Mouse (Mus musculus): ENCODE measurements around the gene Olfr959. TPM values are rescaled to one million over a fixed set of nuclear protein-coding genes. Genes with fewer than 3 reads are reported as not detected.

The Olfr959 gene
- polyA plus RNA-seq (2015; fragmentation: Nextera tagmentation; extraction: Ambion mirVana): not detected in 2 replicates

GRCm38 (mm10) chr9:39575469-39575868 lies at the start of gene Olfr959:
Gene Olfr959, minus strand, starts transcription at chr9:39575569.
- Histone ChIP-seq H3K36me3 (no peaks in the 10 kb centered on the region), H3K9ac (no peak within 1 kb of the TSS), H3K27ac (no peak within 1 kb of the TSS), H3K9me3 (no peaks in the 10 kb centered on the region), H3K4me1 (no peaks in the 10 kb centered on the region), H3K27me3 (no peaks in the 10 kb centered on the region), H3K4me2 (no peak within 1 kb of the TSS), H3K4me3 (no peak within 1 kb of the TSS)
- WGBS: 73% methylated on average over 3 of the region's 3 CpGs
- ATAC-seq (ENCODE audit: borderline replicate concordance, extremely low read depth, low FRiP score, low TSS enrichment): no peak

GRCm38 (mm10) chr9:39624711-39625110 lies 49.3 kb upstream of the Olfr959 start:
- Histone ChIP-seq H3K4me2 (no peak overlapping the region), H3K4me1 (no peaks in the 10 kb centered on the region), H3K27me3 (no peaks in the 10 kb centered on the region), H3K9me3 (no peaks in the 10 kb centered on the region), H3K9ac (no peak overlapping the region), H3K4me3 (no peak overlapping the region), H3K27ac (no peak overlapping the region), H3K36me3 (no peaks in the 10 kb centered on the region)
- 61% methylated on average over 2 of the region's 2 CpGs for WGBS
- ATAC-seq (ENCODE audit: borderline replicate concordance, extremely low read depth, low FRiP score, low TSS enrichment): no peak

GRCm38 (mm10) chr9:39623783-39624182 lies 48.4 kb upstream of the Olfr959 start:
- Histone ChIP-seq H3K36me3 (no peaks in the 10 kb centered on the region), H3K9ac (no peak overlapping the region), H3K27me3 (no peaks in the 10 kb centered on the region), H3K27ac (no peak overlapping the region), H3K4me1 (no peaks in the 10 kb centered on the region), H3K9me3 (no peaks in the 10 kb centered on the region), H3K4me3 (no peak overlapping the region), H3K4me2 (no peak overlapping the region)
- WGBS: 88% methylated on average over 3 of the region's 3 CpGs
- no peak for ATAC-seq (ENCODE audit: borderline replicate concordance, extremely low read depth, low FRiP score, low TSS enrichment)

DNA sequence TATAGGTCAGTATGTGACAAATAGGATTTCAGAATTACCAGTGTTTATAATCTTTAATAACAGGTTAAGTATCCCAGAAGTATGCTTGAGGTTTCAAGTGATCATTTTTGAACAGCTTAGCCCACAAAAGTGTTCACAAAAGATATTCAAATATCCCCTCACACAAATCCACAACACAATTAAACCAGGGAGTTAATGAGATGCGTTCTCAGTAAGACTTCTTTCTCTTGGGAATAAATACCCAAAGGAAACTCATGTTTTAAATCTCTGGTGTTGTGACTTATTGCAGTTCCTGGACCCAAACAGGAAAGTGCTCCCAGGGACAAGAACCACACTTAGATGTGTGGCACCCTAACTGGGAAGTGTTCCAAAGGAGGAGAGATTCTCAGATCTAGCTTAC lies 45.7 kb upstream of the Olfr959 start, which contains the start of gene Olfr960:
Gene Olfr960 (plus strand): TSS at position 301 of the 400 bp plus-strand sequence.
- H3K4me1 ChIP-seq: no peaks in the 10 kb centered on the region
- no peak within 1 kb of the TSS for H3K9ac ChIP-seq
- H3K4me2 ChIP-seq: no peak within 1 kb of the TSS
- no peaks in the 10 kb centered on the region for H3K27me3 ChIP-seq
- no peak within 1 kb of the TSS for H3K27ac ChIP-seq
- H3K9me3 ChIP-seq: no peaks in the 10 kb centered on the region
- no peak within 1 kb of the TSS for H3K4me3 ChIP-seq
- WGBS: 76% methylated on average over 1 of the region's 1 CpGs
- no peaks in the 10 kb centered on the region for H3K36me3 ChIP-seq
- no peak for ATAC-seq (ENCODE audit: borderline replicate concordance, extremely low read depth, low FRiP score, low TSS enrichment)

- no peak overlapping the region for H3K9ac ChIP-seq
- no peaks in the 10 kb centered on the region for H3K4me1 ChIP-seq
- ATAC-seq (ENCODE audit: borderline replicate concordance, extremely low read depth, low FRiP score, low TSS enrichment): no peak
- no peak overlapping the region for H3K4me3 ChIP-seq
- H3K27ac ChIP-seq: no peak overlapping the region
- no peaks in the 10 kb centered on the region for H3K36me3 ChIP-seq
- WGBS: 67% methylated on average over 1 of the region's 1 CpGs
- no peaks in the 10 kb centered on the region for H3K9me3 ChIP-seq
- H3K4me2 ChIP-seq: no peak overlapping the region
- H3K27me3 ChIP-seq: no peaks in the 10 kb centered on the region
Observed at GRCm38 (mm10) chr9:39611953-39612352, 36.6 kb upstream of the Olfr959 start.

GRCm38 (mm10) chr9:39610355-39610754 lies 35.0 kb upstream of the Olfr959 start, which contains the start of gene Olfr148:
Gene Olfr148, plus strand, starts transcription at chr9:39610655.
- 76% methylated on average over 3 of the region's 3 CpGs for WGBS
- no peaks in the 10 kb centered on the region for H3K4me1 ChIP-seq

GRCm38 (mm10) chr9:39608497-39608896 lies 33.1 kb upstream of the Olfr959 start:
- Histone ChIP-seq H3K9me3 (no peaks in the 10 kb centered on the region), H3K27me3 (no peaks in the 10 kb centered on the region), H3K9ac (no peak overlapping the region), H3K4me2 (no peak overlapping the region), H3K4me1 (peaks cover 6% of the 10 kb centered on the region; the same call in 1 of the 2 replicates), H3K27ac (no peak overlapping the region), H3K36me3 (no peaks in the 10 kb centered on the region), H3K4me3 (no peak overlapping the region)
- no peak for ATAC-seq (ENCODE audit: borderline replicate concordance, extremely low read depth, low FRiP score, low TSS enrichment)

More at GRCm38 (mm10) chr9:39610355-39610754, 35.0 kb upstream of the Olfr959 start, which contains the start of gene Olfr148:
- Histone ChIP-seq H3K36me3 (no peaks in the 10 kb centered on the region), H3K9ac (no peak within 1 kb of the TSS), H3K27ac (no peak within 1 kb of the TSS), H3K4me3 (no peak within 1 kb of the TSS), H3K4me2 (no peak within 1 kb of the TSS), H3K9me3 (no peaks in the 10 kb centered on the region), H3K27me3 (no peaks in the 10 kb centered on the region)
- ATAC-seq (ENCODE audit: borderline replicate concordance, extremely low read depth, low FRiP score, low TSS enrichment): no peak

DNA sequence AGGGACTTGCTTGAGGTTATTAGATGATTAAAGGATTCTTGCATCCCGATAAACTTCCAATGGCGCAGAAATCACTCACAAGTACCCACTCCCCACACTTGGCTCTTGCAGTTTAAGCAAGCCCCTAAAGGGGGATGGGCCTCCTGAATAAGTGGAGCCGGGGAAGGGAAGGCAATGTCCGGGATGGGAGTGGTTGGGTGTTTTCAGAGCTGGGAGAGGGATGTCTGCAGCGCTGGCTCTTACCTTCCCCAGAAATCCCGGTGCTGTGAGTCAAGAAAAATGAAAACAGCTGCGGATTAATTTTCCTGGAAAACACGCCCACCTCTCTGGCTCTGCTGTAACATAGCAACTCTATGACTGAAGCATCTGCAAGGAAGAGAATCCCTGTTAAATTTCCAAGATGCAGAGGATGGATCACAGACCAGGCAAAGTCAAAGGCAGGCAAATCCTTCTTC lies 28.7 kb upstream of the Olfr959 start, which contains the start of gene AW551984:
Gene AW551984 (minus strand): TSS at position 405 of the 455 bp plus-strand sequence.
- under 1% methylated on average over 8 of the region's 8 CpGs for WGBS
- Histone ChIP-seq H3K27ac (no peak within 1 kb of the TSS), H3K9me3 (no peaks in the 10 kb centered on the region), H3K4me3 (peak within 1 kb of the TSS; percentile 41), H3K4me1 (peaks cover 6% of the 10 kb centered on the region), H3K4me2 (peak within 1 kb of the TSS; percentile 73), H3K27me3 (no peaks in the 10 kb centered on the region), H3K9ac (0 out of 2 replicates have a peak within 1 kb of the TSS, but pooled peaks have one; percentile 4), H3K36me3 (no peaks in the 10 kb centered on the region)
- peak; percentile 73 for ATAC-seq (ENCODE audit: borderline replicate concordance, extremely low read depth, low FRiP score, low TSS enrichment)

GRCm38 (mm10) chr9:39603333-39603845 lies 28.0 kb upstream of the Olfr959 start:
- no peaks in the 10 kb centered on the region for H3K27me3 ChIP-seq
- peak overlapping the region; percentile 41 for H3K4me3 ChIP-seq
- no peaks in the 10 kb centered on the region for H3K9me3 ChIP-seq
- WGBS: 0% methylated on average over 9 of the region's 9 CpGs
- no peaks in the 10 kb centered on the region for H3K36me3 ChIP-seq
- H3K4me1 ChIP-seq: peaks cover 6% of the 10 kb centered on the region
- 0 out of 2 replicates have a peak overlapping the region, but pooled peaks have one; percentile 4 for H3K9ac ChIP-seq
- H3K27ac ChIP-seq: no peak overlapping the region
- peak; percentile 87 for ATAC-seq (ENCODE audit: borderline replicate concordance, extremely low read depth, low FRiP score, low TSS enrichment)
- H3K4me2 ChIP-seq: peak overlapping the region; percentile 73

GRCm38 (mm10) chr9:39602536-39603332 lies 27.4 kb upstream of the Olfr959 start:
- no peaks in the 10 kb centered on the region for H3K9me3 ChIP-seq
- no peak overlapping the region for H3K27ac ChIP-seq
- peak overlapping the region; percentile 41 for H3K4me3 ChIP-seq
- no peak overlapping the region for H3K9ac ChIP-seq
- H3K4me2 ChIP-seq: peak overlapping the region; percentile 73
- peaks cover 6% of the 10 kb centered on the region for H3K4me1 ChIP-seq
- no peaks in the 10 kb centered on the region for H3K27me3 ChIP-seq
- H3K36me3 ChIP-seq: no peaks in the 10 kb centered on the region
- WGBS: 1% methylated on average over 19 of the region's 19 CpGs
- peak; percentile 59 for ATAC-seq (ENCODE audit: borderline replicate concordance, extremely low read depth, low FRiP score, low TSS enrichment)

DNA sequence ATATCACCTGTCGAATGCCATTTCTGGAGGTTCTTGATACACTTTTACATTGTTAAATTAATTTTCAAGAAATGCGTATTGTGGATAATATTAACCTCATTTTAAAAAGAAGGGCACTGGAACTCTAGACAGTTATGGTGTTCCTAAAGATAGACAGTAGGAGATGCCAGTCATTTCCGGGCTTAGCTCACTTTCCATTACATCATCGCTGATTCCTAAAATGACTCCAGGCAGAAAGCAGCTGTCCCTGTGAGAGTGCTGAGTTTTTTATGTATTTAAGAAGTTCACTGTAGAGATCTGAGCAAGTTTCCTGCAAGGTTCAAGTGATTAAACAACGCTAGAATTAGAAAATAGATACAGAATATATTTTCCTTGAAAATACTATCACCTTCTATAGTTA lies 1.7 kb upstream of the Olfr959 start:
- Histone ChIP-seq H3K36me3 (no peaks in the 10 kb centered on the region), H3K4me3 (no peak overlapping the region), H3K9ac (no peak overlapping the region), H3K9me3 (no peaks in the 10 kb centered on the region), H3K4me1 (no peaks in the 10 kb centered on the region), H3K27me3 (no peaks in the 10 kb centered on the region), H3K4me2 (no peak overlapping the region), H3K27ac (no peak overlapping the region)
- 84% methylated on average over 5 of the region's 5 CpGs for WGBS
- no peak for ATAC-seq (ENCODE audit: borderline replicate concordance, extremely low read depth, low FRiP score, low TSS enrichment)

DNA sequence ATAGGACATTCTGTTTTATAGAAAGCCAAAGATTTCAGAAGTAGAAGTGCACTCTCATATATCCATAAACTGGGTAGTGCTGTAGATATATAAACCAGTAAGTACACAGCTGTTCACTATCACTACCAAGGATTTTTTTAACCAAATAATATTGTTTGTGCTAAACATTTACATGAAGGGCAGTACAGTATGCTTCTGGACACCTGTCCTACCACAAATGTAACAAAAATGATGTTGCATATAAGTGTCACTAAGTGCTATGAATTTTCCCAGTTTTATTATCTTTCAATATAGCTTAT lies 17.1 kb downstream of the Olfr959 start:
- no peak overlapping the region for H3K27ac ChIP-seq
- no peaks in the 10 kb centered on the region for H3K9me3 ChIP-seq
- no peaks in the 10 kb centered on the region for H3K36me3 ChIP-seq
- no peak overlapping the region for H3K4me2 ChIP-seq
- no peak overlapping the region for H3K9ac ChIP-seq
- H3K27me3 ChIP-seq: no peaks in the 10 kb centered on the region
- no peak for ATAC-seq (ENCODE audit: borderline replicate concordance, extremely low read depth, low FRiP score, low TSS enrichment)
- no peak overlapping the region for H3K4me3 ChIP-seq
- no peaks in the 10 kb centered on the region for H3K4me1 ChIP-seq
